Mouse (Mus musculus) heart, adult 8-10 months (tissue): ENCODE measurements around the gene Arfip1. TPM values are rescaled to one million over a fixed set of nuclear protein-coding genes. Genes with fewer than 3 reads are reported as not detected.

ENCODE experiments used
- DNase-seq: peaks from one replicate; pipeline ENCODE4 v3.0.0; 2022; ENCODE audit warnings: low spot score
- total RNA-seq, 4 experiments: library from RNA; stranded (reverse); gene quantifications; 2 replicates each; pipeline ENCODE4 v1.2.4; 2022

The Arfip1 gene
- total RNA-seq, 4 experiments from 2014 or later: 10.5 to 16.7 (median 14.3) TPM

DNA sequence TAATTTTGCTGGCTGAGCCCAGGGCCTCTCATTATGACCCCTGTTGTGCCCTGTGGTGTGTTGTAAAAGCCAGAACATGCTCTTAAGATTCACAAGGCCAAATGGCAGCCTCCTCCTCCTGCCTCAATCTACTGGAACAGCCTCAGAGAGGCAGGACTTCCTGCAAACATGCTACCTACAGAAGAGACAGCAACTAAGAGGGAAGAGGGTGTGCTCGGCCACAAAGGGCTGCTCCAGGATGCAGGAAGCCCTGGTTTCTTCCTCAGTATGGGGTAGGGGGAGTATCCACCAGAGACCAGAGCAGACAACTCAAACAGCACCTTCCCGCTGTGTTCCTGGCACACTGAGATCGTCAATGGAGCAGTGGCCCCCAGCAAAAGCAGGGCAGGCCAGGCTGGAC lies 121.9 kb downstream of the Arfip1 start:
- DNase-seq: no peak

DNA sequence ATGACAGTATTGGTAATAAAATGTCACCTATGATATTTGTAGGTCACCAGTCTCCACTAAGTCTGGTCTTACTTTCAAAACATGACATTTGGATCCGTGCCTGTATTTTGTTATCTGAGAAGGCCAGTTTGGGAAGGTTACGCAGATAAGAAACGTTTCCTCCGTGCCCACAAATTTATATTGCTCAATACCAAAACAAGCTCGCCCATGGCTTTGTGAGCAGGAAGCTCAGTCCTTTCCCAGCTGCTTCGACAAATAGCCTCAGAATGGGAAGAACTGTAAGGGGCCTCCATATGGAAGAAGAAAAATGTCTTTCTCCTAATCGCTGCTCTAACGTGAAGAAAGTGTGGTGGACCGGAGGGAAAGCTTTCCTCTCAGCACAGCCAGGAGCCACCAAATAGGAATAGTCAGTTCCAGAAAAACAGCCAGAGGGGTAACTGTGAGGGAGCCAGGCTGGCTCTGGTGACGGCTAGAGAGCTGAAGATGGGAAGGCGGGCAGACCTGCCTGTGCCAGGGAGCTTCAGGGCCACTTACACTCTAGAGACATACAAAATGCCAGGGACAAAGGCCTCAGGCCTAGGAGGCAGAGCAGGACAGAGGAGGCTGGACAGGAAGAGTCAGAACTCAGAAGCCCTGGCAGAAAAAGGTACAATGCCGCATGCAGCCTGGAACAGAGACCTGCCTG lies 126.5 kb downstream of the Arfip1 start:
- DNase-seq: no peak

DNA sequence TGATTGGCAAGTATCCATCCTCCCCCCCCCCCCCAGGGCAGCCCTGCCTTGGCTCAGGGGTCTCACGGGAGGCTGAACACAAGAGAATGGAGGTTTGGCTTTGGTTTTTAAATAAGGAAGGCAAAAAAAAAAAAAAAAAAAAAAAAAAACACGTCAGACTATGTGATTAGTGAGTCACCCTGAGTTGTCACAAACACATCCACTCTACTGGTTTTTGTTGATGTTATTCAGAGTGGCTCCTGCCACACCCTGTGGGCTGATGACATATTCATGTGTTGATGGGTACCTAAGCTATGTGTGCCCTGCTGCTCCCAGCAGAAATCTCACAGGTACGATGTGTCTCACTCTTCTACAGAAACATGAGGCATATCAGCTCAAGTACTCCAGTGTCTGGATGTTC lies 131.8 kb downstream of the Arfip1 start:
- DNase-seq: no peak

DNA sequence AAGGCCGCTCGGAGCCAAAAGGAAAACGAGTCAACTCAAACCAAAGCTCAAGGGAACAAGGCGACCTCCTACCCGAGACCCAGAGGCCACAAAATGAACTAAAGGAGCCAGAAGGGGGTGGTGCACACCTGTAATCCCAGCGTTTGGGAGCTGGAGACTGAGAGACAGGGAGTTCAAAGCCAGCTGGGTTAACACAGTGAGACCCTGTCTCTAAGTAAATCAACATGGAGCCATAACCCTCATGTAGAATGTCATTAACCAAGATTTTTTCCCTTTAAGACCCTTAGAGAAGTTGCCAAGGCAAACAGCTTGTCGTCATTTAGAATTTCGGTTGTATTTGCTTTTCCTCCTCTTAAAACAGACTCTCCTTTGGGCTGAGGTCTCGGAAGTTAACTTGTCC lies 133.4 kb downstream of the Arfip1 start:
- no peak for DNase-seq

DNA sequence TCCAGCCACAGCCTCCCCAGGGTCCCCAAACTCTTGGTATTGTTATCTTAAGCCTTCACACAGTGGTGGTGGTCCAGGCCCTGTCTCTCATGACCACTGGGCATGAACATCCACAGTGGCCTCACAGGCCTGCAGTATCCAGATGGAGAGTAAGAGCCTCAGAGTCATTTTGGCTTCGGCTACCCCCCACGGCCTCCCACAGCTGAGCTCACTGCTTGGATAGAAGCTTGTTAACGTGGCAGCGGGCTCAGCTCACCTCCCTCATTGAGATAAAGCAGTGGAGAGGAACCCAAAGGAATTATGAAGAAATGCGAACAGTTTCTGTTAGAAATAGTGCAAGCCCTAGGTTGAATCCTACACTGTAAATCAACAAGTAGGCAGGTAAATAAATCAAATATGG lies 134.6 kb downstream of the Arfip1 start:
- no peak for DNase-seq

Other genes starting within 250 kb of the Arfip1 start
- gene Fhdc1, start 102.2 kb downstream of the Arfip1 start, total RNA-seq: 1 to 10 TPM in 1 of 4 experiments, under 1 TPM in 3; 0.23 to 1.2 (median 0.40) TPM
- under 1 TPM in 2 of 4 experiments, not detected in 2; 0.09 to 0.11 TPM for gene Tigd4, start 10.9 kb upstream of the Arfip1 start, total RNA-seq
- gene Tmem154, start 83.6 kb upstream of the Arfip1 start, total RNA-seq: 1 to 10 TPM in 3 of 4 experiments, under 1 TPM in 1; 0.97 to 3.3 (median 2.9) TPM
- 10 to 100 TPM; 40.0 to 44.7 (median 41.3) TPM for gene Fbxw7, start 232.6 kb upstream of the Arfip1 start, total RNA-seq